Mouse (Mus musculus): ENCODE results near the gene Tars2. TPM values are rescaled to one million over a fixed set of nuclear protein-coding genes. Genes with fewer than 3 reads are reported as not detected.
"Not testable (repeated sequence)": the region's sequence is repeated elsewhere in the genome, so short reads cannot be mapped to it uniquely, and the experiment has no call there.

The Tars2 gene
- polyA plus RNA-seq (2015; fragmentation: Nextera tagmentation; extraction: Ambion mirVana), result 48.3 and 50.5 TPM in 2 replicates

GRCm38 (mm10) chr3:95760106-95760505 lies at the start of gene Tars2:
TSS of gene Tars2 (minus strand) at chr3:95760206.
- WGBS, result 84% methylated on average over 6 of the region's 6 CpGs
- ATAC-seq (replicated peaks), result no peak
- H3K9ac ChIP-seq (replicated peaks), result no peak within 1 kb of the TSS
- no peaks in the 10 kb centered on the region for H3K27me3 ChIP-seq
- no peak within 1 kb of the TSS for H3K4me3 ChIP-seq
- H3K4me2 ChIP-seq (replicated peaks), result no peak within 1 kb of the TSS
- H3K4me1 ChIP-seq, result no peaks in the 10 kb centered on the region
- no peaks in the 10 kb centered on the region for H3K9me3 ChIP-seq
- H3K36me3 ChIP-seq, result peaks cover 20% of the 10 kb centered on the region
- no peak within 1 kb of the TSS for H3K27ac ChIP-seq (replicated peaks)

GRCm38 (mm10) chr3:95808384-95808783 lies 48.4 kb upstream of the Tars2 start:
- Histone ChIP-seq H3K4me1 (no peaks in the 10 kb centered on the region), H3K27me3 (no peaks in the 10 kb centered on the region), H3K9ac (replicated peaks) (no peak overlapping the region), H3K4me2 (replicated peaks) (no peak overlapping the region), H3K36me3 (peaks cover 15% of the 10 kb centered on the region; the same call in 1 of the 2 replicates), H3K27ac (replicated peaks) (no peak overlapping the region), H3K4me3 (no peak overlapping the region), H3K9me3 (no peaks in the 10 kb centered on the region)
- ATAC-seq (replicated peaks), result no peak
- WGBS, result 87% methylated on average over 2 of the region's 2 CpGs

DNA sequence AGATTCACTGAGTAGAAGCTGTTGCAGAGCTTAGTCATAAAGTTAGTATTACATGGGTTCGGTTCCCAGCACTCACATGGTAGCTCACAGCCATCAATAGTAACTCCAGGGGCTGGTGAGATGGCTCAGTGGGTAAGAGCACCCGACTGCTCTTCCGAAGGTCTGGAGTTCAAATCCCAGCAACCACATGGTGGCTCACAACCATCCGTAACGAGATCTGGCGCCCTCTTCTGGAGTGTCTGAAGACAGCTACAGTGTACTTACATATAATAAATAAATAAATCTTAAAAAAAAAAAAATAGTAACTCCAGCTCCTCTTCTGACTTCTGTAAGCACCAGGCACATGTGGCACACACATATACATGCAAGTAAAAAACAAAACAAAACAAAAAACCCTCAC lies 47.6 kb upstream of the Tars2 start:
- H3K27me3 ChIP-seq; H3K4me1 ChIP-seq; H3K4me3 ChIP-seq; H3K4me2 ChIP-seq (replicated peaks); H3K9me3 ChIP-seq; H3K27ac ChIP-seq (replicated peaks); ATAC-seq (replicated peaks); H3K9ac ChIP-seq (replicated peaks): not testable (repeated sequence)
- H3K36me3 ChIP-seq, result peaks cover 15% of the 10 kb centered on the region; the same call in 1 of the 2 replicates
- WGBS, result 85% methylated on average over 6 of the region's 6 CpGs

DNA sequence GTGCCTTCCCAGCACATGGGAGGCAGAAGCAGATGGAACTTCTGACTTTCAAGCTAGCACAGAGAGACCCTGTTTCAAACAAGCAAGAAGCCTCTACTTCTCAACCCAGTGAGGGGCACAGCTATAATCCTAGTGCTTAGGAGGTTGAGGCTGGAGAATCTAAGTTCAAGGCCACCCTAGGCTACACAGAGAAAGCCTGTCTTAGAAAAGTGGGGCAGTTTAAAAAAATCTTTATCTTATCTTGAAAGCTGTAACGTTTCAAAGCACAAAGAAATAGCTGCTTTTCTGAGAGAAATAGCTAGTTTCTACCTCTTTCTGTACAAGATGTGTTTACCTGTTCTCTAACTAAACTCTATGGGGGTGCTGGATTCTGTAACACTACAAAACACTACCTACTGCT lies 46.7 kb upstream of the Tars2 start:
- Histone ChIP-seq H3K36me3 (peaks cover 15% of the 10 kb centered on the region; the same call in 1 of the 2 replicates), H3K27me3 (no peaks in the 10 kb centered on the region), H3K4me1 (no peaks in the 10 kb centered on the region), H3K27ac (replicated peaks) (no peak overlapping the region), H3K9ac (replicated peaks) (no peak overlapping the region), H3K4me2 (replicated peaks) (no peak overlapping the region), H3K9me3 (no peaks in the 10 kb centered on the region), H3K4me3 (no peak overlapping the region)
- ATAC-seq (replicated peaks), result no peak
- 95% methylated on average over 1 of the region's 1 CpGs for WGBS

- H3K27me3 ChIP-seq, result no peaks in the 10 kb centered on the region
- H3K9me3 ChIP-seq, result no peaks in the 10 kb centered on the region
- no peak for ATAC-seq (replicated peaks)
- H3K27ac ChIP-seq (replicated peaks), result no peak overlapping the region
- H3K9ac ChIP-seq (replicated peaks), result no peak overlapping the region
- H3K36me3 ChIP-seq, result peaks cover 15% of the 10 kb centered on the region; the same call in 1 of the 2 replicates
- no peaks in the 10 kb centered on the region for H3K4me1 ChIP-seq
- no peak overlapping the region for H3K4me3 ChIP-seq
- 97% methylated on average over 4 of the region's 4 CpGs for WGBS
- no peak overlapping the region for H3K4me2 ChIP-seq (replicated peaks)
These were observed 43.8 kb upstream of the Tars2 start for GRCm38 (mm10) chr3:95803851-95804250.

DNA sequence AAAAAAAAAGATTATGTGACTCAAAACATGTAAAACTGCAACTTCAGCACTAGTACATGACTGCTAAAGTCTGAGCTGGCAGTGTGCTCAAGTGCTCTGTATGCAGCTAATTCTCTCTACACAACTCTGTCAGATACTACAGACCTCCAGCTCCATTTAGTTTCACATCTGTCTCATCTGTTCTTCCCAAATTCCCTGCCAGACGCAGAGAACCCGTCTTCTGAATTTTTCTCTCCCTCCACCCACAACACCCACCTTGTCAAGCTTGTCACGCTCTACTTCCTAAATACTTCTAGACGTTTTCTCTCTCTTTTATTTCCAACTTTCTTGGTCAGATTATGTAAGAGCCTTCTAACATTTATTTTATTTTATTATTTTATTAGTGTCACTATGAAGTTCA lies 38.8 kb upstream of the Tars2 start:
- no peak for ATAC-seq (replicated peaks)
- Histone ChIP-seq H3K9ac (replicated peaks) (no peak overlapping the region), H3K27ac (replicated peaks) (no peak overlapping the region), H3K4me3 (no peak overlapping the region), H3K27me3 (no peaks in the 10 kb centered on the region), H3K36me3 (no peaks in the 10 kb centered on the region), H3K4me2 (replicated peaks) (no peak overlapping the region), H3K9me3 (no peaks in the 10 kb centered on the region), H3K4me1 (no peaks in the 10 kb centered on the region)
- WGBS, result 93% methylated on average over 4 of the region's 4 CpGs

DNA sequence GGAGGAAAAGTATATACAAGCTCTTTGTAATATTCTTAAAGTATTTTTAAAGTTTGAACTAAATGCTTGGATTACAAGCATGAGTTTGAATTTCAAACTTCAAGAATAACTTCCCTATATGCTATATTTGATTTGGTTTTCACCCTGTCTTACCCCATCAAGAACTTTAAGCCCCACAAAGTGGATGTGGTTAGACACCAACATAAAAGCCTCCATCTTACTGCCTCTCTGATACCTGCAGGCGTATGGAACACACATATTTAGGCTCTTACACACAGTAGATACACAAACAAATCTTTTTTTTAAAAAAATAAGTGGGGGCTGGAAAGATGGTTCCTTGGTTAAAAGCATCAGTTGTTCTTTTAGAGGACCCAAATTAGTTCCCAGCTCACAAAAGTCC lies 34.3 kb upstream of the Tars2 start:
- Histone ChIP-seq H3K36me3 (no peaks in the 10 kb centered on the region), H3K4me1 (no peaks in the 10 kb centered on the region), H3K27ac (replicated peaks) (no peak overlapping the region), H3K4me2 (replicated peaks) (no peak overlapping the region), H3K9ac (replicated peaks) (no peak overlapping the region), H3K9me3 (no peaks in the 10 kb centered on the region), H3K27me3 (no peaks in the 10 kb centered on the region), H3K4me3 (no peak overlapping the region)
- no peak for ATAC-seq (replicated peaks)
- 91% methylated on average over 1 of the region's 1 CpGs for WGBS

- 78% methylated on average over 2 of the region's 2 CpGs for WGBS
- no peak overlapping the region for H3K4me3 ChIP-seq
- no peaks in the 10 kb centered on the region for H3K9me3 ChIP-seq
- H3K36me3 ChIP-seq, result no peaks in the 10 kb centered on the region
- no peaks in the 10 kb centered on the region for H3K27me3 ChIP-seq
- ATAC-seq (replicated peaks), result no peak
- no peak overlapping the region for H3K4me2 ChIP-seq (replicated peaks)
- H3K27ac ChIP-seq (replicated peaks), result no peak overlapping the region
- H3K9ac ChIP-seq (replicated peaks), result no peak overlapping the region
- H3K4me1 ChIP-seq, result no peaks in the 10 kb centered on the region
These were observed 33.7 kb upstream of the Tars2 start for GRCm38 (mm10) chr3:95793662-95794061.

GRCm38 (mm10) chr3:95785501-95785900 lies 25.5 kb upstream of the Tars2 start:
- Histone ChIP-seq H3K36me3 (peaks cover 65% of the 10 kb centered on the region), H3K4me1 (no peaks in the 10 kb centered on the region), H3K4me3 (no peak overlapping the region), H3K9ac (replicated peaks) (no peak overlapping the region), H3K9me3 (no peaks in the 10 kb centered on the region), H3K27me3 (no peaks in the 10 kb centered on the region), H3K4me2 (replicated peaks) (no peak overlapping the region), H3K27ac (replicated peaks) (no peak overlapping the region)
- WGBS, result 90% methylated on average over 4 of the region's 4 CpGs
- ATAC-seq (replicated peaks), result no peak

DNA sequence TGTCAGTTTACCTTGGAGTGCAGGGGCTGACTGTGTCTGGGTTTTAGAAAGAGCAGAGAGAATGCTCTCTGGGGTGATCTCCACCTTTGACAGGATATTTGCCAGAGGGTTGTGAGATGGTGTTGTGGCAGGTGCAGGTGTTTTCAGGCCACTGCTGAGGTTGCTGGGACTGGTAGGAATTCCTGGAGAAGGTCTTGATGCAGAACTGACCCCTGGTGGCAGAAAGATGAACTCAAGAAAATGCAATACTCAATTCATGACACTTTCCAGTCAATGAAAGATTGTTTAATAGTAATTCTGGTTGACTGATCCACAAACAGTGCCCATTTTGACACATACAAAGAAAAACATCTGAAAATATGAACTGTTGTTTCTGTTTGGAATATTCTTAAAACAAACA lies 12.0 kb upstream of the Tars2 start:
- Histone ChIP-seq H3K9ac (replicated peaks) (no peak overlapping the region), H3K4me3 (no peak overlapping the region), H3K4me2 (replicated peaks) (no peak overlapping the region), H3K4me1 (no peaks in the 10 kb centered on the region), H3K27me3 (no peaks in the 10 kb centered on the region), H3K27ac (replicated peaks) (no peak overlapping the region), H3K9me3 (no peaks in the 10 kb centered on the region), H3K36me3 (peaks cover 77% of the 10 kb centered on the region)
- ATAC-seq (replicated peaks), result no peak

GRCm38 (mm10) chr3:95765534-95765933 lies 5.5 kb upstream of the Tars2 start:
- Histone ChIP-seq H3K4me3 (no peak overlapping the region), H3K27me3 (no peaks in the 10 kb centered on the region), H3K4me2 (replicated peaks) (no peak overlapping the region), H3K9me3 (no peaks in the 10 kb centered on the region), H3K9ac (replicated peaks) (no peak overlapping the region), H3K27ac (replicated peaks) (no peak overlapping the region), H3K4me1 (no peaks in the 10 kb centered on the region), H3K36me3 (peaks cover 66% of the 10 kb centered on the region)
- 90% methylated on average over 10 of the region's 10 CpGs for WGBS
- no peak for ATAC-seq (replicated peaks)

GRCm38 (mm10) chr3:95763811-95764210 lies 3.8 kb upstream of the Tars2 start:
- H3K27me3 ChIP-seq, result no peaks in the 10 kb centered on the region
- H3K4me1 ChIP-seq, result no peaks in the 10 kb centered on the region
- ATAC-seq (replicated peaks), result no peak
- 75% methylated on average over 10 of the region's 10 CpGs for WGBS
- no peak overlapping the region for H3K4me3 ChIP-seq
- no peak overlapping the region for H3K4me2 ChIP-seq (replicated peaks)
- H3K9me3 ChIP-seq, result no peaks in the 10 kb centered on the region
- H3K27ac ChIP-seq (replicated peaks), result no peak overlapping the region
- H3K9ac ChIP-seq (replicated peaks), result no peak overlapping the region
- H3K36me3 ChIP-seq, result peaks cover 50% of the 10 kb centered on the region

DNA sequence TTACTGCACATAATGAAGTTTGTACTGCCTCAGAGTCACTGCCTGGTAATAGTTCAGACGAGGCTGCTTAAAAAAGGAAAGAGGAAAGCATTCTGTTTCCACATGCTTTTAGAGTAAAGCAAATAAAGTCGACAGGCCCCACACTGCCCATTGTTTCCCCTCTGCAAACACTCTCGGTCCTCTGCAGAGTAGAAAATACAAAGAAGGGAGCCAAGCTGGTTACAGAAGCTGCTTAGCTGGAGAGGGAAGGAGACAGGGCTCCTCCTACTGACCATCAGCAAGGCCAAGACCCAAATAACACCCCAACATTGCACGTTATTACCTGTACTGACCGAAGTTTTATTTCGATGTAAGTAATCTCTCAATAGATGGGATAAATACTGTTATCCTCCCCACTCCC lies 3.0 kb upstream of the Tars2 start:
- Histone ChIP-seq H3K27me3 (no peaks in the 10 kb centered on the region), H3K9ac (replicated peaks) (no peak overlapping the region), H3K4me2 (replicated peaks) (no peak overlapping the region), H3K36me3 (peaks cover 42% of the 10 kb centered on the region), H3K27ac (replicated peaks) (no peak overlapping the region), H3K4me3 (no peak overlapping the region), H3K9me3 (no peaks in the 10 kb centered on the region), H3K4me1 (no peaks in the 10 kb centered on the region)
- ATAC-seq (replicated peaks), result no peak
- 47% methylated on average over 6 of the region's 6 CpGs for WGBS

Measured in forebrain, embryonic 15.5 days (tissue).